Mouse (Mus musculus) cortical plate, adult 2 months (tissue): Measurements from ENCODE around the gene P4hb.

Experiments
- CTCF ChIP-seq: fragments of 200-500 bp; IDR thresholded peaks from 2 replicates; pipeline ENCODE4 v1.5.1; 2011; ENCODE audit warnings: mild to moderate bottlenecking, control low read depth, low read length; ENCODE audit not compliant: insufficient read depth; ENCODE audit errors: extremely low read depth
- POLR2A ChIP-seq: fragments of 200-500 bp; IDR thresholded peaks from 2 replicates; pipeline ENCODE4 v1.6.1; 2011; ENCODE audit warnings: mild to moderate bottlenecking, low read length, control low read depth; ENCODE audit not compliant: insufficient read depth; ENCODE audit errors: extremely low read depth

GRCm38 (mm10) chr11:120554834-120555233, 18.2 kb downstream of the P4hb start:
- TF ChIP-seq CTCF (no peak), POLR2A (no peak)
